Mouse (Mus musculus) spleen, adult 2 months (tissue): ENCODE data around the gene Cks2.

Experiments
- CTCF ChIP-seq: fragments of 200-500 bp; IDR thresholded peaks from 2 replicates; pipeline ENCODE4 v1.5.1; 2011; ENCODE audit warnings: mild to moderate bottlenecking, inconsistent platforms; ENCODE audit not compliant: insufficient read depth, insufficient read length, insufficient replicate concordance; ENCODE audit errors: extremely low read depth
- POLR2A ChIP-seq: fragments of 200-500 bp; IDR thresholded peaks from 2 replicates; pipeline ENCODE4 v1.6.1; 2011; ENCODE audit warnings: low read depth, low read length, inconsistent platforms

GRCm38 (mm10) chr13:51649740-51650139 lies 4.7 kb downstream of the Cks2 start:
- TF ChIP-seq CTCF (no peak), POLR2A (no peak)
